Mouse (Mus musculus) limb, embryonic 11.5 days (tissue): Measurements from ENCODE around the gene Spi1. TPM values are rescaled to one million over a fixed set of nuclear protein-coding genes. Genes with fewer than 3 reads are reported as not detected.

ENCODE experiments used
- ATAC-seq: fragments of 200-750 bp; cut with Nextera tagmentation; 2 replicates; pipeline ENCODE4 v1.8.0; 2017; ENCODE audit warnings: low read depth; ENCODE audit not compliant: insufficient number of reproducible peaks, low FRiP score, low TSS enrichment
- DNase-seq: peaks from one replicate; pipeline ENCODE4 v3.0.0-alpha.2; 2015; ENCODE audit warnings: low spot score
- H3K27ac ChIP-seq: fragments of 300-500 bp; sonication (generic); replicated peaks from 2 replicates; pipeline ENCODE4 v1.5.1; 2014; ENCODE audit warnings: low read depth, mild to moderate bottlenecking, low read length
- H3K27me3 ChIP-seq: fragments of 300-500 bp; sonication (generic); 2 replicates; pipeline ENCODE4 v1.6.1; 2014; ENCODE audit warnings: mild to moderate bottlenecking, low read length, mixed read lengths; ENCODE audit not compliant: control insufficient read depth, insufficient read depth
- H3K36me3 ChIP-seq: fragments of 300-500 bp; sonication (generic); 2 replicates; pipeline ENCODE4 v1.6.1; 2014; ENCODE audit warnings: mild to moderate bottlenecking, low read length, moderate library complexity, mixed read lengths; ENCODE audit not compliant: control insufficient read depth, insufficient read depth
- H3K4me1 ChIP-seq: fragments of 300-500 bp; sonication (generic); 2 replicates; pipeline ENCODE4 v1.6.1; 2014; ENCODE audit warnings: low read length, mixed read lengths; ENCODE audit not compliant: control insufficient read depth, insufficient read depth
- H3K4me2 ChIP-seq: fragments of 300-500 bp; sonication (generic); 2 replicates; pipeline ENCODE4 v1.6.1; 2014; ENCODE audit warnings: low read depth, mild to moderate bottlenecking, moderate library complexity; ENCODE audit not compliant: severe bottlenecking
- H3K4me3 ChIP-seq: fragments of 300-500 bp; sonication (generic); 2 replicates; pipeline ENCODE4 v1.5.1; 2014; ENCODE audit warnings: low read depth, low read length
- H3K9ac ChIP-seq: fragments of 300-500 bp; sonication (generic); 2 replicates; pipeline ENCODE4 v1.6.1; 2014; ENCODE audit warnings: mild to moderate bottlenecking, low read length
- H3K9me3 ChIP-seq: fragments of 300-500 bp; sonication (generic); 2 replicates; pipeline ENCODE4 v1.6.1; 2016; ENCODE audit warnings: low read length; ENCODE audit not compliant: control insufficient read depth
- WGBS: fragments of 180-500 bp; shearing (Covaris S2); extraction: QIAGEN DNeasy Blood & Tissue Kit; methylation state at CpG from one replicate; pipeline ENCODE4 v1.1.7; 2014; 5-methylcytosine and 5-hydroxymethylcytosine counted together
- polyA plus RNA-seq: library from polyadenylated mRNA; unstranded; fragments of >200 nt; fragmentation: Nextera tagmentation; extraction: Ambion mirVana; gene quantifications from 2 replicates; pipeline ENCODE4 v1.2.1, GENCODE M21; 2014

Spi1 gene
- polyA plus RNA-seq, 1 experiment from 2014 or later = 1.9 TPM

DNA sequence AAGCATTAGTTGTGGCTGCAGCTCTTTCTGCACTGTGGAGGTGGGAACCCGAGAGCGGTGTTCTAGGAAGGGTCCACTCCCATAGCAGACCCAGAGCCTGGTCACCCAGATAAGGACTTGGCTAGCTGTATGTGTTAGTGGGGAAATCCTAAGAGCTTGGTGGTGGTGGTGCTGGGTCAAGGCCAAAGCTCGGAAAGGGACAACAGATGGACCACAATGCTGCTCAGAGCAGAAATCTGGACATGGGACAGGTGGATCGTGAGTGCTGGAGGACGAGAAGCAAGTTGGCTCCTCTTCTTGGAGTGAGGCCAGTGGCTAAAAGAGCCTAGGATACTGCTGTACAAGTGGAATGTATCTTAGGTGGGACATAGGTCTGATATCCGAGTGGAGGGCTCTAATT lies 37.4 kb downstream of the Spi1 start:
- ATAC-seq (no peak), DNase-seq (no peak)
- no peaks in the 10 kb centered on the region for H3K9me3 ChIP-seq
- H3K27me3 ChIP-seq = no peaks in the 10 kb centered on the region; the same call in 1 of the 2 replicates
- WGBS = 89% methylated on average over 6 of the region's 6 CpGs
- no peak overlapping the region for H3K27ac ChIP-seq
- no peak overlapping the region for H3K9ac ChIP-seq
- H3K4me2 ChIP-seq = no peak overlapping the region; the same call in 1 of the 2 replicates
- no peaks in the 10 kb centered on the region for H3K4me1 ChIP-seq
- no peak overlapping the region for H3K4me3 ChIP-seq
- no peaks in the 10 kb centered on the region for H3K36me3 ChIP-seq

DNA sequence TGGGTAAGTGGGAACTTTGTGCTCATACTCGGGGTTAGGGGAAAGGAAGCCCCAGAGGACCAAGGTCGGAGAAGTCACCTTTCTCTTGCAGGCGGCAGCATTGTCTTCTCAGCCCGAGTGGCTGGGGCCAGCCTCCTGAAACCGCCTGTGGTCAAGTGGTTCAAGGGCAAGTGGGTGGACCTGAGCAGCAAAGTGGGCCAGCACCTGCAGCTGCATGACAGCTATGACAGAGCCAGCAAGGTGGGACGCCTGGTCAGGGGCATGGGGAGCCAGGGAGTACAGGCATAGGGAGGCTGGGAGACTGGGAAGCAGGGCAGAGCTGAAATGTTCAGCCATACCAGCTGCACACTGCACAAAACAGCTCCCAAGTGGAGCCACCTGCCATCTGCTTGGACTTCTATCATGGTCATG lies 38.1 kb downstream of the Spi1 start:
- no peaks in the 10 kb centered on the region; the same call in 1 of the 2 replicates for H3K27me3 ChIP-seq
- no peaks in the 10 kb centered on the region for H3K4me1 ChIP-seq
- no peak overlapping the region for H3K9ac ChIP-seq
- H3K4me2 ChIP-seq = no peak overlapping the region
- H3K4me3 ChIP-seq = no peak overlapping the region
- 75% methylated on average over 6 of the region's 6 CpGs for WGBS
- H3K36me3 ChIP-seq = no peaks in the 10 kb centered on the region
- ATAC-seq = no peak
- H3K27ac ChIP-seq = no peak overlapping the region
- H3K9me3 ChIP-seq = no peaks in the 10 kb centered on the region
- DNase-seq = no peak

DNA sequence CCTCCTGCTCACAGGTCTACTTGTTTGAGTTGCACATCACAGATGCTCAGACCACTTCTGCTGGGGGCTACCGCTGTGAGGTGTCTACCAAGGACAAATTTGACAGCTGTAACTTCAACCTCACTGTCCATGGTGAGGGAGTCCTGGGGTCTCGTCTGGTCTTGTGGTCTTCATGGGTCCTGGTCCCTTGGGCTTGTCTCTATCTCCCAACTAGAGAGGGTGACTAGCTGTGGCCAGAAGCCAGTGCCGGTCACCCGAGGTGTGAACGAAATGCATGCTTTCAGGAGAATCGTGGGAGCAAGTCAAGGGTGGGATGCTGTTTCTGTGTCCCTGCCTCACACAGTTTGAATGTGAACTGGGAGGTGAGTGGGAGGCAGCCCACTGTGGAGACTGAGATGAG lies 38.8 kb downstream of the Spi1 start:
- Histone ChIP-seq H3K27ac (no peak overlapping the region), H3K9ac (no peak overlapping the region), H3K27me3 (no peaks in the 10 kb centered on the region; the same call in 1 of the 2 replicates), H3K9me3 (no peaks in the 10 kb centered on the region), H3K4me1 (no peaks in the 10 kb centered on the region), H3K4me3 (no peak overlapping the region), H3K36me3 (no peaks in the 10 kb centered on the region), H3K4me2 (no peak overlapping the region)
- ATAC-seq (no peak), DNase-seq (no peak)
- 71% methylated on average over 6 of the region's 6 CpGs for WGBS

DNA sequence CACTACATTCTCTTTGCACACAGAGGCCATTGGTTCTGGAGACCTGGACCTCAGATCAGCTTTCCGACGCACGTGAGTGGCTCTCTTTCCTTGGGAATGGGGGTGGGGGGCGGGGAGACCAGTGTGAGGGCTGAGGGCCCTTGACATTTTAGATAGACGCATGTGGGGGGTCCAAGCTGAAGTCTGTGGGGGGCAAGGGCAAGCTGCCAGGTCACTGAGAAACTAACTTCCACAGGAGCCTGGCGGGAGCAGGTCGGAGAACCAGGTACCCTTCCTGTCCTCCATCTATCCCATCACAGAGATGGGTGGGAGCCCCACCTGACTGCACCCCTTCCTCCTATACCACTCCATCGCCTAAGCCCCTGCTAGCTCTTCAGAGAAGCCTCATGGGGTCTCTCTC lies 39.3 kb downstream of the Spi1 start:
- 67% methylated on average over 8 of the region's 8 CpGs for WGBS
- Histone ChIP-seq H3K27me3 (no peaks in the 10 kb centered on the region; the same call in 1 of the 2 replicates), H3K9ac (no peak overlapping the region), H3K36me3 (no peaks in the 10 kb centered on the region), H3K9me3 (no peaks in the 10 kb centered on the region), H3K4me2 (no peak overlapping the region), H3K27ac (no peak overlapping the region), H3K4me3 (no peak overlapping the region), H3K4me1 (no peaks in the 10 kb centered on the region)
- ATAC-seq (no peak), DNase-seq (no peak)

DNA sequence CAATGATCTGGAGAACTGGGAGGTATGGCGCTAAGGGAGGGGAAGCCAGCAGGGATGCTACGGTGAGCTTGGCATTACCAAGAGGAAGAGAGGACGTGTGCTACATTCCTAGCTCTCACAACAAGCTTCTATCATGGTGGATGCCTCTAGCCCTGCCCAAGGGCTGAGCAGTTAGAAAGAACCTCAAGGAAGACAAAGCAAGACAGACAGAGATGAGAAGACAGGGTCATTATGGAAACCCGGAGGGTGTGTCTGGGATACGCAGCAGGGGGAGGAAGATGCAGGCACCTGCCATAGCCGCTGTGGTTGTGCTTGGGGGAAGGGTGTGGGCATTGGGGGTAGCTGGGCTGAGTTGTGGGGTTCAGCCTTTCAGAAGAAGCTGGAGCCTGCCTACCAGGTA lies 41.3 kb downstream of the Spi1 start:
- Histone ChIP-seq H3K9me3 (no peaks in the 10 kb centered on the region), H3K4me3 (no peak overlapping the region), H3K36me3 (no peaks in the 10 kb centered on the region), H3K4me1 (no peaks in the 10 kb centered on the region), H3K9ac (no peak overlapping the region), H3K27ac (no peak overlapping the region), H3K27me3 (no peaks in the 10 kb centered on the region; the same call in 1 of the 2 replicates), H3K4me2 (no peak overlapping the region)
- no peak for ATAC-seq
- no peak for DNase-seq
- WGBS = 76% methylated on average over 6 of the region's 6 CpGs

DNA sequence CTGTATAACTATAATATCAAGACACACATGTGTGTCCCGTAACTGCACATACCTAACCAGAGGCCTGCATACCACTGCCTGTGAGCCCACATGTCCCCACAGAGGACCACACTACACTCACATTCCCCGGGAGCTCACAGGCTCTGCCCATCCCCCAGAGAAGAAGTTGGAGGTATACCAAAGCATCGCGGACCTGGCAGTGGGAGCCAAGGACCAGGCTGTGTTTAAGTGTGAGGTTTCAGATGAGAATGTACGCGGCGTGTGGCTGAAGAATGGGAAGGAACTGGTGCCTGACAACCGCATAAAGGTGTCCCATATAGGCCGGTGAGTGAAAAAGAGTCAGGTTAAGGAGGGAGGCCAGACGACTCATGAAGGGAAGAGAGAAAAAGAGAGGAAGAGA lies 42.9 kb downstream of the Spi1 start:
- H3K27ac ChIP-seq = no peak overlapping the region
- H3K4me1 ChIP-seq = no peaks in the 10 kb centered on the region
- no peaks in the 10 kb centered on the region; the same call in 1 of the 2 replicates for H3K27me3 ChIP-seq
- no peak for DNase-seq
- ATAC-seq = no peak
- no peaks in the 10 kb centered on the region for H3K9me3 ChIP-seq
- WGBS = 87% methylated on average over 10 of the region's 10 CpGs
- no peak overlapping the region for H3K9ac ChIP-seq
- H3K36me3 ChIP-seq = no peaks in the 10 kb centered on the region
- no peak overlapping the region for H3K4me3 ChIP-seq
- H3K4me2 ChIP-seq = no peak overlapping the region

DNA sequence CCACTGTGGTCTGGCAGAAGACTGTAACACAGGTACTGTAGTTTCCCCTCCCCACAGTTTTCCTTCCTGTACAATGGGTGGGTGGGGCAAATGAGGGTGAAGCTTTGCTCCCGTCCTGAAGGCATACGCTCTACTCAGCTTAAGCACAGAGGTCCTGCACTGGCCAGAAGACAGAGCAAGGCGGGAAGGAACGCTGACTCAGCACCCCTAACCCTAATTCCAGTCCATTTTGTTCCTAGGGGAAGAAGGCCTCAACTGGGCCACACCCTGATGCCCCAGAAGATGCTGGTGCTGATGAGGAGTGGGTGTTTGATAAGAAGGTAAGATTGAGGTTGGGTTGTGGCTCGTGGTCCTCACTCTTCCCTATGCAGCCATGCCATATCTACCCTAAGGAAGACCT lies 46.6 kb downstream of the Spi1 start:
- Histone ChIP-seq H3K4me3 (no peak overlapping the region), H3K4me1 (no peaks in the 10 kb centered on the region), H3K9me3 (no peaks in the 10 kb centered on the region), H3K27me3 (no peaks in the 10 kb centered on the region), H3K36me3 (no peaks in the 10 kb centered on the region), H3K4me2 (no peak overlapping the region), H3K9ac (no peak overlapping the region), H3K27ac (no peak overlapping the region)
- no peak for ATAC-seq
- no peak for DNase-seq
- 85% methylated on average over 5 of the region's 5 CpGs for WGBS

DNA sequence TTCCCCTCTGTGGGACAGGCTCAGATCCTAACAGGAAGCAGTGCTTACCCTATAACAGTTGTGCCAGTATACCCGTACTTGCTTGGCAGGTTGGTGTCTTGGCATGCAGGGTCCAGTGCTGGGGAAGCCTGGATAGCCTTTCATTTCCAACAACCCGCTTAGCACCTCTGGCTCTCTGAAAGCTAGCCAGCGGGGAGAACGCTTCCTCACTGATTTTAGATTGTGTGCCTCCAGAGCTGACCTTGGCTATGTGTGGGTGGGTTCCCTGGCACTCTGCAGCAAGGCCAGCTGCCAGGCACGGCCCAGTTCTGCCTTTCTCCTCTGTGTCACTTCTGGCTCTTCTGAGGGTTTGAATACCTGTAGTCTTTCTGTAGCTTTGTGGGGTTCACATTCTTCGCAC lies 47.9 kb downstream of the Spi1 start:
- Histone ChIP-seq H3K9ac (no peak overlapping the region), H3K9me3 (no peaks in the 10 kb centered on the region), H3K27ac (no peak overlapping the region), H3K27me3 (no peaks in the 10 kb centered on the region), H3K4me3 (no peak overlapping the region), H3K36me3 (no peaks in the 10 kb centered on the region), H3K4me1 (no peaks in the 10 kb centered on the region), H3K4me2 (no peak overlapping the region)
- 91% methylated on average over 6 of the region's 6 CpGs for WGBS
- DNase-seq (no peak), ATAC-seq (no peak)

DNA sequence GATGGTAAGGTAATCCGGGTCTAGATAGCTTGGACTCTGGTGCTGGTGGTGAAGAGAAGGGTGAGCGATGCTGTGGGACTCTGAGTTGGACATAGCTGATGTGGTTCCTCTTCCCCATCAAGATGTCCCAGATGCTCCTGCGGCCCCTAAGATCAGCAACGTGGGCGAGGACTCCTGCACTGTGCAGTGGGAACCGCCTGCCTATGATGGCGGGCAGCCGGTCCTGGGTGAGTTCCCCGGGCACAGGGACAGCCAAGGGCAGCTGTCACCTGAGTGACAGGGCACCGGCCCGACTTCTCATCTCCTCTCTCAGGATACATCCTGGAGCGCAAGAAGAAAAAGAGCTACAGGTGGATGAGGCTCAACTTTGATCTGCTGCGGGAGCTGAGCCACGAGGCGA lies 49.1 kb downstream of the Spi1 start:
- DNase-seq (no peak), ATAC-seq (no peak)
- 88% methylated on average over 15 of the region's 15 CpGs for WGBS
- Histone ChIP-seq H3K4me3 (no peak overlapping the region), H3K4me2 (no peak overlapping the region), H3K27ac (no peak overlapping the region), H3K9me3 (no peaks in the 10 kb centered on the region), H3K9ac (no peak overlapping the region), H3K27me3 (no peaks in the 10 kb centered on the region), H3K4me1 (no peaks in the 10 kb centered on the region), H3K36me3 (no peaks in the 10 kb centered on the region)
